Mouse (Mus musculus): ENCODE results near the gene Samd13.

DNA sequence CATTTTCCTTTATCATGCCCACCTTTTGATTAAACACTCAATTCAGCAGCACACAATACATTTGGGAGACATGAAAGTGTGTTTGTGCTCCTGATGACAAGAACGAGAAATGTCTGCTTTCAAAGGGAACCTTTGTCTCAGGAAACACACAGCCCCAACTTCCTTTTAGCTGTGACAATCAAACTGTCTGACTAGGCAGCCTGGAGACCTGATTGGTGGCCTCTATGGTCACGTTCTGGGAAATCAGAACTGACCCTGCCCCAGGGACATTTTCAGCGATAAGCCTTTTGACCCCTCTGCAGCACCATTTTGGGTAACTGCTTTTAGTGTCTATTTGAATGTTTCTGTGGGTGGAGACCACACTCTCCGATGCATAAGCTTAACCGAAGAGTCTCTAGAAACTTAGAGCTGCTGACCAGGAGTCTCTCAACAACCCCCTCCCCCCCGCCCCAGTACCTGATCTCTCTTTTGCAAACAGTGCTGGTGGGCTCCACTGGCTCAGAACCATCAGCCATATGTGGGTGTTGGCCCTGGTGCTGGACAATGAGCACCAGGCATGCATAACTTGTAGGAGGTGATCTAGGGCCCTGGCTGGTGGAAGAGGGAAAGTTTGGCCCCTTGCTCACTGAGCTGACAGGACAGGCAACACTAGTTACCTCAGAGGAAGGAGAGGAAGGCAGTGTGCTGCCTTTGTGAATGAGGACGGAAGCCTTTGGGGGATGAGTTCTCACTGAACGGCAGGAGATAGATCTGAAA is 57.0 kb downstream of the Samd13 start:
- no peak for TF ChIP-seq POLR2A (IDR thresholded peaks at IDR 0.05; ENCODE audit: low read depth, low read length)
- no peak for TF ChIP-seq CTCF (IDR thresholded peaks at IDR 0.05; ENCODE audit: extremely low read depth, insufficient read length, insufficient replicate concordance, low read depth, low read length)

Data from small intestine, adult 2 months (tissue).